Mouse (Mus musculus) embryo, embryonic 11 days (tissue): Measurements from ENCODE around the gene Gm10272.
A peak's percentile ranks its signal among the peaks of the same experiment; 100 is the strongest.
"Not testable (repeated sequence)": the region's sequence is repeated elsewhere in the genome, so short reads cannot be mapped to it uniquely, and the experiment has no call there.

Source experiments
- DNase-seq: peaks from one replicate; pipeline ENCODE4 v3.0.0-alpha.2; 2015

Gene Gm10272

GRCm38 (mm10) chr10:77729241-77729640 lies 22.8 kb downstream of the Gm10272 start:
- peak; percentile 22 for DNase-seq

- DNase-seq = no peak
Measured at GRCm38 (mm10) chr10:77735928-77736327, 29.5 kb downstream of the Gm10272 start.

GRCm38 (mm10) chr10:77738929-77739328 lies 32.5 kb downstream of the Gm10272 start:
- no peak for DNase-seq

GRCm38 (mm10) chr10:77741924-77742688 lies 35.7 kb downstream of the Gm10272 start, which contains the start of gene Gm18596:
Gm18596 (minus strand) TSS chr10:77742638.
- not testable (repeated sequence) for DNase-seq

- DNase-seq = not testable (repeated sequence)
Measured at GRCm38 (mm10) chr10:77750686-77751085, 44.3 kb downstream of the Gm10272 start.

- DNase-seq = not testable (repeated sequence)
Measured at GRCm38 (mm10) chr10:77751254-77751653, 44.8 kb downstream of the Gm10272 start, which contains the start of gene Gm9736. Gm9736 (minus strand) TSS chr10:77751354.

GRCm38 (mm10) chr10:77752312-77752711 lies 45.9 kb downstream of the Gm10272 start:
- not testable (repeated sequence) for DNase-seq

GRCm38 (mm10) chr10:77753448-77753847 lies 47.0 kb downstream of the Gm10272 start:
- DNase-seq = no peak
